Mouse (Mus musculus): Measurements from ENCODE around the gene Amz2. TPM values are rescaled to one million over a fixed set of nuclear protein-coding genes. Genes with fewer than 3 reads are reported as not detected.

Gene Amz2
- total RNA-seq, 2 experiments from 2014 or later: 10.1 to 32.7 TPM

DNA sequence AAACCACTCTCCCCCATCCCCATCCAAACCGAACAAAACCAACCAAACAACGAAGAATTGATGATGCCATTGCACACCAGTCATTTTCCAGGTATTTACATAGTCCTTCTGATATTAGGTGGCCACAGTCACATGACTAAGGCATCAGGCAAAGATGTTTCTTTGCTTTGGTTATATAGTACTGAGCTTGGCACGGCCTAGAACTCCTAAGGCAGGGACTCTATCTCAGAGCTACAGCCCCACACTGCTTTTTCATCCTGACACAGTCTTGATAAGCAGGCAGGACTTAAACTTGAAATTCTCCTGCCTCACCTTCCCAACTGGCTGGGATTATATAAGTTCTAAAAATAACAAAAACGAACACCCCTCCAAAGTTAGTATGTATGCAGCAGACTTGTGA is 39.3 kb downstream of the Amz2 start:
- ATAC-seq (replicated peaks; ENCODE audit: low FRiP score, poor library complexity, severe bottlenecking): peak; percentile 86

DNA sequence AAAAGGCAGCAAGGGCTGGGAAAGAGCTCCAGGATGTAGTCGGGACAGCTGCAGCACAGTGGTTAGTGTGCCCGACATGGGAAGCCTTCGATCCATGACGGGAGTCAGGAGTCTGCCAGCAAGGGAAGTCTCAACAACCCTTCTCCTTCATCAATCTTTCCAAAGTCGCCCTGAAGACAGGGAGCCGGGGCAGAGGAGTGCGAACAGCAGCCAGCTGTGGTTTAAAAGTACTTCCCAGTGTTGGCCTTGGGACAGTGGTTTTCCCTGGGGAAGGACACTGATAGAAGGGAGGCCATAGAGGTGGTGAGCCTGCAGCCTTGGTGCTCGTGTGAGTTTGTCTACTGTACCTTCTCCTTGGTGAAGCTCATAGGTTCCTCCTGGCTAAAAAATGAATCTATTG is 41.2 kb downstream of the Amz2 start:
- ATAC-seq (replicated peaks; ENCODE audit: low FRiP score, poor library complexity, severe bottlenecking): no peak

DNA sequence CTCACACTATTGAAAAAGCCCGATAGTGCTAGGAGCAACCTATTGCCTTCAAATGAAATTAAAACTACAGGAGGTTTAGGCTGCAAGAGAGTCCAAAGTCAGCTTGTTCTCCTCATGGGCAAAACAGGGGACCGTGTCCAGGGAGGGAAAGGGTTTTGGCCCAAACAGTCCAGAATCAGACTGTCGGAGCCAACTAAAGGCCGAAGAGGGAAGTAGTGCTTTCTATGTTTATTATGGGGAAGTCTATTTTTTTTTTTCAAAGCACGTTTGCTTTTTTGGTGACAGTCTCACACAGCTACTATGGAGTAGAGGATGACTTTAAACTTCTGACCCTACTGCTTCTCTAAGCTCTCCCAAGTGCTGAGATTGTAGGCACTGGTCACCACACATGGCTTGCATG is 42.4 kb downstream of the Amz2 start:
- ATAC-seq (replicated peaks; ENCODE audit: low FRiP score, poor library complexity, severe bottlenecking): no peak

DNA sequence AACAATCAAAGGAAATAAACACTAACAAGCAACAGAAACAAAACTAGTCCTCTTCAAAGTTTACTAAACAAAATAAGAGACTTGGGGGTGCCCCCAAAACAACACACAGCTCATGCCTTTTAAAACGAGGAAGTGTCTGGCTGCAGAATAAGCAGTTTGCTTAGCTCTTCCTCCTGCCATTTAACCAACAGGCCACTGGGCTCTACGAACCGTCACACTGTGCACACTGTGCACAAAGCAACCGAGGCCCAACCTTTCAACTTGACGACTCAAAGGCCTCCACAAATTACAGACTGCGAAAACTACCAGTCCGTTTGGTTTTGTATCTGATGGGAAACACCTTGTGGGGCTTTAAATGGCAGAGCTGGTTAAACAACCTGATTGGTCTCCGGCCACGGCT is 44.4 kb downstream of the Amz2 start:
- no peak for ATAC-seq (replicated peaks; ENCODE audit: low FRiP score, poor library complexity, severe bottlenecking)

DNA sequence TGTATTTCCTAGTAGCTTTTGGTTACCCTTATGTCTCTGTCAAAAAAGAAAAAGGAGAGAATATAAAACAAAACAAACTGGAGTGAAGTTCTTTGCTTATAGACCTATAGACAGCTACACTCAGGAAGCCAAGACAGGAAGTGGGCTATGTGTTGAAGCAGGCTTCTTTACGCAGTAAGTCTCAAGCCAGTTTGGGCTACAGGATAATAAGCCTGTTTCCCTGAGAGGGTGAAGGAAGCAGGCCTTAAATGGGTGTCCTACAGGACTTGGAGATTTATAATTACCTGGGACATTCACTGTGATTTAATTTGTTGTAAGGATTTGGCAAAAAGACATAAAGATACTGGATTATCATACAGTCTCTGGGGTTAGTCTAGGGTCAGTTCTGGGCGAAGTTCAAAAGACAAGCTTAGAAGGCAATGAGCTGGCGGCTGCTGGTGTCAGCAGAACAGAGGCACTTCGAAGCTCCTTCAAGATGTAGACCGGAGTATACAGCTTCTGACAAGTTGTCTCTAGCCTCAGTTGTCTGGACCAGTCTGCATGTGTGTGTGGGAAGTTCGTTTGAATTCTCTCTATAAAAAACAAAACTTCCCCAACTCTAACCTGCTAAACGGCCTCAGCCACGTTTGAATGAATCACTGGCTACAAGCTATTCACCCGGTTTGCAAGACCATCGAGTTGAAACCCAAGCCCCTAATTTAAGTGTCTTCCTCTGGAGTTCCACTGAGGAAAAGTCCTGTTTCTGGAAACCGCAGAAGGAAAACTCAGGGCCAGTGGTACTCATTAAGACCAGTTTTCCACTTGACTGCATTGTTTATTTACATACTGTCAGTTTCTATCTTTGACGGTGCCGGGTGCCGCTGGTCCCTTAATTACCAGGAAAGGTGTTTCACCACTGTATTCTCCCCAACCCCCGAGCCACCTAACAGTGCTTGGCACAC is 45.4 kb downstream of the Amz2 start:
- ATAC-seq (replicated peaks; ENCODE audit: low FRiP score, poor library complexity, severe bottlenecking): no peak

DNA sequence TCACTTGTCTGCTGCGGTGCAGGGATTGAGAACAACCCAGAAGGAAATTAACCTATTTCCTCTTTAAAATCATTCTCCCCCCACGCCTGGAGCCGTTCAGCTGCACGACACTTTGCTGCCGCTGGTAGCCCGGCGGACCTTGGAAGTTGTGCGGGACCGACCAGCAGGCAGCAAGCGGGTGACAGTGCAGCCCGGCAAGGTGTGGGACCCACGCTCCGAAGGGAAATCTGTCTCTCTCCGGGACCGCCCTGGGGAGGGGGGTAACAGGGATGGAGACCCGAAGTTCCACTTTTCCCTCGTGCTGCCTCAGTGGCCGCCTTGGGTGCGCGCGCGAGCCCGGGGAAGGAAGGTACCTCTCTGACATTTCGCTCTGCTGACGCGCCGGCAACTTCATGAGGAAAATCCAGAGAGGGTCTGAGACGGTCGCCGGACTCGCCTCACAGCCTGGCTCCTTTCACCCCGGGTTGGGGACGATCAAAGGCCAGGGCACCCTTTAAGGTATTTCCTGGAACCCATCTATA is 46.5 kb downstream of the Amz2 start:
- peak; percentile 30 for ATAC-seq (replicated peaks; ENCODE audit: low FRiP score, poor library complexity, severe bottlenecking)

DNA sequence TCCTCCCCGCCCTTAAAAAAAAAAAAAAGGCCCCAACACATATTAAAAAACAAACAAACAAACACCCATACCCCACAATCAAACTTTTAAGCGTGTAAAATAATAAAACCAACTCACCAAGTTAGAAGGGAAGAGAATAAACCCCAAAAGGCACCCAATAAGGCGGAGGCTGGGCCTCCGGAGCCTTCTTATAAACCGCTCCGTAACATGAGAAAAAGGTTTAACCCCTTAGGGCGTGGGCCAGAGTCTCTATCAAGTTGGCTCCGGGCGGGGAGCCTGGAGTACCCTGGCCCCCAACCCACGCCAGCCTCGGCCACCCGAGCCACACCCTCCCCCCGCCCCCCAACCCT is 47.0 kb downstream of the Amz2 start:
- peak; percentile 22; the same call in 1 of the 2 replicates for ATAC-seq (replicated peaks; ENCODE audit: low FRiP score, poor library complexity, severe bottlenecking)

DNA sequence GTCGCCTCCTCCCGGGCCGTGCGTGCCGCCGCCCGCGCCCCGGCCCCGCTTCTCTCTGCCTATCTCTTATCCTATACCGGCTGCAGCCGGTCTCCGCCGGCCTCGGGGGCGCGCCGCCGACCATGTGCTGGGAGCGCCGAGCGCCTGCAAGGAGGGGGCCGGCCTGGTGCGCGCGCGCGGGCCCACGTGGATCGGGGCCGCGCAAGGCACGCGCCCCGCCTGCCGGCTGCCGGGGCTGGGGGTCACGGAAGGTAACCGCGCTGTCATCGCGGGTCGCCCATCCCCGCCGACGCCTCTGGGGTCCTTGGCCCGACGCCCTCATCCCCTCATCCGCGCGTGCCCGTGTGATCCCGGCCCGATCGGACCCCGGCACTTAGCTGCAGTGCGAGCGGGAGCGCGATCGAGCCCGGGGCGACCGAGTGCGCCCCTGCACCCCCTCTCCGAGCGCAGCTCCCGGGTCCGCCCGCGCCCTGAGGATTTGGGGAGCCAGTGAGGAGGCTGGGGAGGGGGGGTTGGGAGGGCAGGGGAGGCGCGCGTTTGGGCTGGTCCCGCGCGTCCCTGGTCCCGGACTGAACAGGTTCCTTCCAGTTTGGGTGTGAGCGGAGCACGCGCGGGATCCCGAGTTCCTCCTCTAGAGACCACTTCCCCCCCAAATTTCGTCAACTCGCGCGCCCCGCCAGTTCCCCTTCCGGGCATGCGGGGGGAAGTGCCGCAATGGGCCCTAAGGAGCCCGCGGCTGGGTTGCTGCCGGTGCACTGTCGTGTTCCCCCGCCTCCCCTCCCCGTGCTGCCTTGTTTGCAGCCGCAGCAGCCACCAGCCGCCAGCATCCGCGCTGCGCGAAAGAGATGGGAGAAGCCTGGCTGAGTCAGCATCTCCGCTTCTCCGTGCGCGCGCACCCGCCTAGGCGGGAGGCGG is 47.7 kb downstream of the Amz2 start, which contains the start of the genes Arsg and Slc16a6:
Gene Arsg, plus strand, starts transcription at position 204 of the 915 bp plus-strand sequence.
Gene Slc16a6, minus strand, starts transcription at position 428 of the 915 bp plus-strand sequence.
- peak; percentile 75 for ATAC-seq (replicated peaks; ENCODE audit: low FRiP score, poor library complexity, severe bottlenecking)

DNA sequence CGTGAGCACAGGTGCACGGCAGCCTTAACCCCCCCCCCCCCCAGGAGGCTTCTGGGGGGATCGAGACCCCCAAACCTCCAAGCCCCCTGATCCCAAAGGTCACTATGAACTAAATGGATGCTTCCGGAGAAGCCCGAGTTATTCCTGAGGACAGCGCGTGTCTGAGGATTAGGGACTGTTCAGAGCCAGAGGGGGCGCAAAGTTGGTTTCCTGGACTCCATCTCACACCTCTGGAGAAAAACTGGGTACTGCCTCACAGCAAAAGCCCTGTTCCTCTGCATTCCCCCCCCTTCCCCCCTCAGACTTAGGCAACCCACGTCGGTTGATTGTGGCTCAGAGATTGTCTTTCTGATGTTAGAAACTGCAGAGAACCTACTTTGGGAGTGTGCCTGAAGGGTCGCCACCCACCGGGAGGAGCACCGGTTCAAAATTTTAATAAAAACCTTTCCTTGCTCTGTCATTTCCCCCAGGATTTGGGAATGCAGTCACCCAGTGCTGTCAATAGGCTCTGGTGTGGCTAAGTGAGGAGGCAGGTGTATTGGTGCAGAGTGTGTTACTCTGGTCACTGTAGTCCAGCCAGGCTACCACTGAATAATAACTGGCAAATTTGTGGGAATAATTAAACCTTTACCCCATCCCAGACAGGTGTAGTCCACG is 48.5 kb downstream of the Amz2 start:
- peak; percentile 2; the same call in 1 of the 2 replicates for ATAC-seq (replicated peaks; ENCODE audit: low FRiP score, poor library complexity, severe bottlenecking)

DNA sequence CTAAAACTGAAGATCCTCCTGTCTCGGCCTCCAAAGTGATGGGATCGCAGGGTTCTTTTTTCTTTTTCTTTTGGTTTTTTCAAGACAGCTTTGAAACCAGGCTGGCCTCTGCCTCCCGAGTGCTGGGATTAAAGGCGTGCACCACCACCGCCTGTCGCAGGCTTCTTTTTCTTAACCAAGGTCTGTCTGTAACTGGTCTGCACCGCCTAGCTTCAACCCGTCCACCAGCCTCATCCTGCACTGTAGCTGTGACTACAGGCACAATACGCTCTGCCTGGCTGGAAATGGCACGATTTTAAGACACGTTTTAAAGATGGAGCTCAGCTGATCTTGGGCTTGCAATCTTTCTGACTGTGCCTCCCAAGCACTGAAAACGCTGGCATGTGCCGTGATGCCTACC is 49.1 kb downstream of the Amz2 start:
- no peak for ATAC-seq (replicated peaks; ENCODE audit: low FRiP score, poor library complexity, severe bottlenecking)

DNA sequence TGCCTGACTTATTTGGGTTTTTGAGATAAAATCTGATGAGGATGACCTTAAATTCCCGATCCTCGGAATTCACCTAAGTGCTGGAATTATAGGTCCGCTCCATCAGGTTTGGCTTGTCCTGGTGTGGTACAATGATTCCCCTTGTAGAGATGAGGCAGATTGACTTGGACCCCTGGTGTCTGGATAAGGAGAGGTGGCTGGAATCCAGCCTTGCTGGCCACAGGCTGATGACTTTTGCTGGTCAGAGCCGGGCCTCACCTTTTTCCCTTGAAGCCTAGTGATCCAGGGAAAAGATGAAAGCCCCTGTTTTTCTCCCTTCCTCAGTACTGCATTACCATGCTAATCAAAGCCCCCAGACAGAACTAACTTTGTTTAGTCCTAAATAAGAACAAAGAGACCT is 50.0 kb downstream of the Amz2 start:
- ATAC-seq (replicated peaks; ENCODE audit: low FRiP score, poor library complexity, severe bottlenecking): no peak

DNA sequence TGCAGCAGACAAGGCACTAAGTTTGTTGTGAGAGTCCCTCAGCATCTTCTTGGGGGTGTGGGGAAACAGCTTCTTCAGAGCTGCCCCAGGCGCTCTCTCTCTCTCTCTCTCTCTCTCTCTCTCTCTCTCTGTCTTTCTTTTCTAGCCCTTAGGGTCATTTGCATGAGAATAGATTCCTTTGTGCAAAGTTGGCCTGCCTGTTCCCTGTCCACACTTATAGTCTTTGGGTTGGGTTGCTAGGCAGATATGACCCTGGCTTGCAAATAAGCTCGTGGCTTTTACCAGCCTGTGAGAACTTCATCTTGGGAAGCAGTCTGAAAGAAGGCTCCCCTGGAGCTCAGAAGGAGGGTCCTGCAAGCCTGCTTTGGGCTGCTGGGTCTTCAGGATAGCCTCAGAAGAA is 50.5 kb downstream of the Amz2 start:
- ATAC-seq (replicated peaks; ENCODE audit: low FRiP score, poor library complexity, severe bottlenecking): no peak

DNA sequence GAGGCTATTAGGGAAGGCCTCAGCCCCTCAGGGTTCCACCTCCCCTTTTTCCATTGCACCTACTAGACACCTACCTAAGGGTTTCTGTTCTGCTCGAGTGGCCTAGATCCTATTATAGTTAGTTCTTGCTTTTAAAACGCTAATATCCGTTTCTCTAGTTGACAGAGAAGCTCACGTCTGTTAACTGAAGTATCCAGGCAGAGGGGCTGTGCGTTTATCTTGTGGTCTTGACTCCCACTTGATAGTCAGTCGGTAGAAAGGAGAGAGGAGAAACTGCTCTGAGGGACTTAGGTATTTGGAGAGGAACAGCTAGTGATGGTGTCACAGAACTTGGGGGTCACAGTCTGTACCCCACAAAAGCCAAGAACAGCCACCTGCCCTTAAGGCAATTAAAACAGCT is 50.9 kb downstream of the Amz2 start:
- no peak for ATAC-seq (replicated peaks; ENCODE audit: low FRiP score, poor library complexity, severe bottlenecking)

DNA sequence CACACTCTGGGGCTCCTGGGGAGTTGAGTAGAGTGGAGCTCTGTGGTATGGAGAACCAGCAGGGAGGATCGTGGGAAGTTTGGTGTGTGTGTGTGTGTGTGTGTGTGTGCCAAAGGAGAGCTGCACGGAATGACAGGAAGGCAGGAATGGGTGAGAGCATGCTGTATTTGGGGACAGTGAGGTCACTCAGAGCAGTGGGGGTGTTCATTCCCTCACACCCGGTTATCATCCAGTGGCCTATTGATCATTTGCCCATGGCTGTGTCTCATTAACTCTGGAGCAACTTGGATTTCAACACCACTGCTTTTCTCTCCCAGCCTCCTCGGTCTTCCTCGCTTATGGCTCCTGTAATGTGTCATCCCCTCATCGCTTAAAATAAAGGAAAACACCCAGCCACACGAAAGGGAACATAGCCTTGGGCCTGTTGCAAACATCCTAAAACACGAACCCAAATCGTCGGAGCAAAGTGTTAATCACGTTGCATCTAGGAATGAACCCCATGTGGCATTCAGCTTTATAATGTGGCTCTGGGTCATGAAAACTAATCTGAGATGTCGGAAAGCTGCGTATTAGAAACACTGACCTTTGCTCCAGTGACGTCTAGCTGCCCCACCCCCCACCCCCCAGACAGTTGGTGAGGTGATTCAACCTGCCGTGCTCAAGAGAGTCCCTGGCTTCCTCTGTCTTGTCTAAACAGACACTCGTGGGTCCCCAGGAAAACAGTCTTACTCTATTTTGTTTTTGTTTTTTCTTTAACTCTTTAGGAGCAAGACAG is 52.0 kb downstream of the Amz2 start:
- ATAC-seq (replicated peaks; ENCODE audit: low FRiP score, poor library complexity, severe bottlenecking): no peak

DNA sequence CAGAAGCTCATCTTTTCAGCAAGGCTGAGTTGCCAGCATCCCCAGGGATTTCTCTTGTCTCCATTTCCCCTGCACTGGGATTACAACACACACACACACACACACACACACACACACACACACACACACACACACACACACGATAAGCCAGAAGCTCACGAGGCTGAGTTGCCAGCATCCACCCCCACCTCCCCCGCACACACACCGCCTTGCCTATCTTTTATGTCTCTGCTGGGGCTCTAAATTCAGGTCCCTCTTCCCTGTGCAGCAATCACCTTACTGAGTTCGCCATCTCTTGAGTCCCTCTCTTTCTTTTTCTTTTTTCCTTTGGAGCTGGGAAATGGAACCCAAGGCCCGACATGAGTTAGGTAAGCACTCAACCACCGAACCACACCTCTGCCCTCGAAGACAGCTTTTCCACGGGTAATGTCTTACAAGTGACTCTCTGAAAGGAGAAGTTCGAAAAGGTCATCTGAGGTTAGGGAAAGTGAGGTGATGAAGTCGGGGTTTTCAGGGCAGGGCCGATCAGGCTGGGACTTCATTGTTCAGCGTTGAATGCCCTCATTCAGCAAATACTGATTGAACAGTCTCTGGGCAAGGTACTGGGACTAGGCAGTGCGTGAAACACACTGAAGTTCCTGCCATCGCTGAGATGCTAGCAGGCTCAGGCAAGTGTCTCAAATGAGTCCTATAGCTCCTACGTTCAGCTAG is 54.0 kb downstream of the Amz2 start:
- ATAC-seq (replicated peaks; ENCODE audit: low FRiP score, poor library complexity, severe bottlenecking): no peak

DNA sequence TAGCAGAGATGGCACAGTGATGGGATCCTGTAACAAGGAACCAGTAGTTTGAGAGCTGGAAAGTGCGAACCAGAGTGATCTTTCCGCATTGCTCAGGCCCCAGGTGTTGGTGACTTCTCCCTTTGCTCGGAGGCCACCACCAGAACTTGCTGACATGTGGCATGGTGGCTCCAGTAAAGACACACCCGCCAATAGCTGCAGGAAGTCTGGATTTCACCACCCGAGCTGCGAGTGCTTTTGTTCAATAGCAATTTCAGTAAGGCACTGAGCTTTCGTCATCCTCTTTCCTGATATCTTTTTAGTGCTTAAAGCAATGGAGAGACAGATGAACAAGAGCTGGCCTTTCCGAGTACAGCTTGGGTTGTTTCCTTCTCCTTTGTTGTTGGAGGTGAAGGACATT is 54.7 kb downstream of the Amz2 start:
- ATAC-seq (replicated peaks; ENCODE audit: low FRiP score, poor library complexity, severe bottlenecking): no peak

DNA sequence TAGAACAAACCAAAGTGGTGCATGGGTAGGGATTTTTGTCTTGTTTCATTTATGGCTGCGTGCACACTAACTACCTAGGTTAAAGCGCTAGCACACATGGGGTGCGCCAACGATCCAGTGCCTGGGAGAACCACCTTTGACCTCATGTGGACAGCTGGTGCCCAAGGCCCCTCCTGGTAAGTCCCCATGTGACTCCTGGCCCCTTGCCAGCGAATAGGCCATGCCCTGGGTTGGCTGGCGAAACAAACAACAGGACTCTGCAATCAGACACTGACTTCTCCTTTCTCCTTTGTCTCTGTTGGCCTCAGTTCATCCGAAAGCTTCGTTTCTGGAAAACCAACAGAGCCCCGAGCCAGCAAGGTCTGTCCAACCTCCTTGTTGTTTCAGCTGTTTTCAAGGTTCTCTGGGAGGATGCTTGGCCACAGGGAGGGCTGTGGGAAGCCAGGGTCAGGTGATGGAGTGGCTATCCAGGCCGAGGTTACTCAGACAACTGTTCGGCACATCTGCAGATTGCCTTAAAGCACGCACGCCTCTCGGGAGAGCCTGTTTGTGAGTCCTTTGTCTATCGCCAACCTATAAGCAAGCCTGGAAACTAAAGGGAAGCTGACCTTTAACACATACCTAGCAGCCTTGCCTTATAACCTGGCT is 59.8 kb downstream of the Amz2 start:
- no peak for ATAC-seq (replicated peaks; ENCODE audit: low FRiP score, poor library complexity, severe bottlenecking)

DNA sequence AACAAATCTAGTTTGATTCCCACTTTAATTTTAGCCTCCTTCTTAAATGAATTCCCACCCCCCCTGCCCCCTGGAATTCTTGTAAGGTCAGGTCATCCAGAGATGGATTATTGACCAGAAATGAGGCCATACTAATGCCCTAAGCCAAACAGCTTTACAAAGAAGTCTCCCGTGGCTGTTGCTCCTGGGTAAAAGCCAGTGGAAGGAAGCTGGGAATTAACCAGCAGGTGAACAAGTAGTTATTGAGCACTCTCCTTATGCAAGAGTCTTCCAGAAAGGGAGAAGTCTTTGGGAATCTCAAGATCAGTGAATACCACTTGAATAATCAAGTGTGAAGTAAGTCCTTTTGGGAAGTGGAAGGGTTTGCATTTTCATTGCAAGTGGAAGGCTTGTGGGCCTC is 61.4 kb downstream of the Amz2 start:
- ATAC-seq (replicated peaks; ENCODE audit: low FRiP score, poor library complexity, severe bottlenecking): no peak
